Mouse (Mus musculus): ENCODE measurements around the gene Riiad1. TPM values are rescaled to one million over a fixed set of nuclear protein-coding genes. Genes with fewer than 3 reads are reported as not detected.

Gene Riiad1
- polyA plus RNA-seq, 1 experiment from 2014 or later: 28.7 TPM

DNA sequence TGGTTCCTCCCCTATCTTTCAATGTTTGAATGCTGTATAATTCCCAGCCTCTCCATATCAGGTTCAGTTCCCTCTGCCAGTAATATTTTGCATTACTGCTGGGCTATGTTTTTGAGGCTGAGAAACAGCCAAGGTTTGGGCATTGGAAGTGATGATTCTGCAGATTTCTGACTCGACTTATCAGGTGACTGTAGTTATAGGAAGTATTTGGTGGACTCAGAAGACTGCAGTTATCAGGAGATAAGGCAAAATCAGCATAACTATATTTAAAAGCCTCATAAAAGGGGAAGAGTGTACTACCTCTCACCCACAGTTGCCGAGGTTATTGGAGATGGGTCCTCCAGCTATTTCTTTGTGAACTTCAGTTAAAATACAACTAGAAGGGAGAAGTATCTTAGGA lies 49.2 kb downstream of the Riiad1 start:
- Histone ChIP-seq H3K4me1 (ENCODE audit: insufficient read depth, low read depth, low read length) (no peaks in the 10 kb centered on the region), H3K4me3 (ENCODE audit: low read depth, low read length) (no peak overlapping the region), H3K4me2 (replicated peaks; ENCODE audit: low read depth, low read length) (no peak overlapping the region), H3K36me3 (ENCODE audit: insufficient read depth, low read length) (no peaks in the 10 kb centered on the region), H3K27me3 (replicated peaks; ENCODE audit: insufficient read depth, low read length) (no peaks in the 10 kb centered on the region), H3K9ac (replicated peaks; ENCODE audit: low read depth) (no peak overlapping the region), H3K27ac (ENCODE audit: low read length) (no peak overlapping the region), H3K9me3 (ENCODE audit: low read length) (no peaks in the 10 kb centered on the region)
- TF ChIP-seq CTCF (IDR thresholded peaks at IDR 0.05): no peak
- no peak for TF ChIP-seq EP300 (IDR thresholded peaks at IDR 0.05)
- ATAC-seq: no peak
- 40% methylated on average over 2 of the region's 2 CpGs for WGBS
- no peak for DNase-seq (ENCODE audit: low spot score)

Other genes starting within 250 kb of the Riiad1 start
- not detected in 2 replicates for gene Gm4778, start 216.3 kb downstream of the Riiad1 start, polyA plus RNA-seq (2015; fragmentation: Nextera tagmentation; extraction: Ambion mirVana)
- gene Them4, start 170.3 kb downstream of the Riiad1 start, polyA plus RNA-seq (2015; fragmentation: Nextera tagmentation; extraction: Ambion mirVana): 7.6 and 7.7 TPM in 2 replicates
- gene Them5, start 138.2 kb downstream of the Riiad1 start, polyA plus RNA-seq (2015; fragmentation: Nextera tagmentation; extraction: Ambion mirVana): 2.9 and 3.2 TPM in 2 replicates
- 0.29 and 0.76 TPM in 2 replicates for gene C2cd4d, start 117.9 kb downstream of the Riiad1 start, polyA plus RNA-seq (2015; fragmentation: Nextera tagmentation; extraction: Ambion mirVana)
- 5.6 and 7.4 TPM in 2 replicates for gene Rorc, start 107.5 kb downstream of the Riiad1 start, polyA plus RNA-seq (2015; fragmentation: Nextera tagmentation; extraction: Ambion mirVana)
- 0.26 and 0.42 TPM in 2 replicates for gene Lingo4, start 81.8 kb downstream of the Riiad1 start, polyA plus RNA-seq (2015; fragmentation: Nextera tagmentation; extraction: Ambion mirVana)
- 2.1 and 4.7 TPM in 2 replicates for gene Tdrkh, start 67.1 kb downstream of the Riiad1 start, polyA plus RNA-seq (2015; fragmentation: Nextera tagmentation; extraction: Ambion mirVana)
- gene Mrpl9, start 37.0 kb downstream of the Riiad1 start, polyA plus RNA-seq (2015; fragmentation: Nextera tagmentation; extraction: Ambion mirVana): 39.2 and 39.7 TPM in 2 replicates
- gene Oaz3, start 36.4 kb downstream of the Riiad1 start, polyA plus RNA-seq (2015; fragmentation: Nextera tagmentation; extraction: Ambion mirVana): 0.25 and 0.30 TPM in 2 replicates
- gene Celf3, start 2.0 kb downstream of the Riiad1 start, polyA plus RNA-seq (2015; fragmentation: Nextera tagmentation; extraction: Ambion mirVana): 0.80 and 1.2 TPM in 2 replicates
- gene Snx27, start 102.4 kb upstream of the Riiad1 start, polyA plus RNA-seq (2015; fragmentation: Nextera tagmentation; extraction: Ambion mirVana): 21.5 and 28.3 TPM in 2 replicates
- gene Gm10972, start 162.8 kb upstream of the Riiad1 start, polyA plus RNA-seq (2015; fragmentation: Nextera tagmentation; extraction: Ambion mirVana): not detected in 2 replicates
- gene Tuft1, start 178.5 kb upstream of the Riiad1 start, polyA plus RNA-seq (2015; fragmentation: Nextera tagmentation; extraction: Ambion mirVana): 16.9 and 19.5 TPM in 2 replicates
- 7.8 and 8.5 TPM in 2 replicates for gene Selenbp2, start 213.2 kb upstream of the Riiad1 start, polyA plus RNA-seq (2015; fragmentation: Nextera tagmentation; extraction: Ambion mirVana)

Measured in lung, postnatal 0 days (tissue).